Mouse (Mus musculus): Measurements from ENCODE around the gene Fto. TPM values are rescaled to one million over a fixed set of nuclear protein-coding genes. Genes with fewer than 3 reads are reported as not detected.

The Fto gene
- total RNA-seq, 2 experiments from 2014 or later = 69.8 to 77.5 TPM

DNA sequence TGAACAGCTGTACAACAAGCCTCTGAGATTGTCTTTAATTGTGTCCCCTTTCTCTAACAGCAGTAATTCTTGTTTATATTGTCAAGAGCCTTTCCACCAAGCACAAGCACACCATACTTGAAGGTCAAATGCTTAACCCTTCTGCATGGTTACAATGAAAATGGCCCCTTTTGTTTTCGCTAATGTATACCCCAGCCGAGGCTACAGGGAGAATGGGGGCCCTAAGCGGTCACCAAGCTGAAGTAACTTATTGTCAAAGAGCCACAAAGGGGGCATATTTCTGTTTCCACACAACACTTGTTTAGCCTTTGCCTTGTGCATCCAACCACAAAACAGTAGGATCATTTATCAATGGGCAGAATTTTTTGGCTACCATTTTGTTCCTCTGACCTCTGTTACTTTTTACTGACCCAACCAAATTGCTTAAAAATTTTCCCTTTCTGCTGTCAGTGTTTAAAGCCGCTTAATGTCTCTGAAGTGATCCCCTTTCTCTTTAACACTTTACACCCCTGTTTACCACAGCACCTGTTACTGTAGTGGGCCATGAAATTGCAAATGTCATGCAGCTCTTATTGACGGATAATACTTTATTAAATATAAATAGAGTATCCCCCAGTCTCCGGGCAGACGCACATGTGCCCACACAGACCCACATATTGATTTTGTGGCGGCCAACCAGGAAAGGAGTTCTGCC lies 196.0 kb downstream of the Fto start:
- DNase-seq = no peak
- intact Hi-C loops (cut with DNase I) = no loop called here

DNA sequence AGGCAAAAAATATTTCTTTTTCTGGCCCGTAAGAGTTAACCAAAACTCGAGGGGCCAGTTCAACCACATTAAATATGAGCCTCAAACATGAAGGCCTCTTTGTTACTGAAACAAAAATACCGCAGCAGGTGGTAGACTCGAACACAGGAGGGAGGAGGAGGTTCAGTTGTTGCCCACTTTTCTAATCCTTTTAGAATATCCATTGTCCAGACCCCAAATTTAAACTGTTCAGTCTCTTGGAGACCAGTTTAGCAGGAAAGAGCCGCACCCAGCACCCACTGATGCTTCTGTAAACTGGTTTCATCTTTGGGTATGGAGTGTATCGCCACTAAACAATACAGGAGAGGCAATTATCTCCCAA lies 196.6 kb downstream of the Fto start:
- intact Hi-C loops (cut with DNase I) = no loop called here
- no peak for DNase-seq

DNA sequence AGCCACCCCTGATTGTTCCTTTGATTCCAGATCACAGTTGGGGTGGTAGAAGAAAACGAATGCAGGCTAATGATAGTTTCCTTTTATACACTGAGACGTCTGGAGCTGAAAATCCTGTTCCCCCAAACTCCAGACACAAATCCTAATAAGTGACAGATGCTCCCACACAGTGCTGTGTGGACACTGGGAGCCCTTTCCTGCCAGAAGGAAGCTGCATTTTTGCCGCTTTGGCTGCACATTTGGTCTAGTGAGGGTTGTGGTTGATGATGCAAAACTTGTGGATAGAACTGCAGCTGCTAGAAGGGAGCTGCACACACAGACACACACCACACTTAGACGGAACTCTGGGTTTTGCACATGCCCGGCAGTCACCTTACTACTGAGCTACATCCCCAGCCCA lies 197.4 kb downstream of the Fto start:
- DNase-seq = no peak
- intact Hi-C loops (cut with DNase I) = no loop called here

DNA sequence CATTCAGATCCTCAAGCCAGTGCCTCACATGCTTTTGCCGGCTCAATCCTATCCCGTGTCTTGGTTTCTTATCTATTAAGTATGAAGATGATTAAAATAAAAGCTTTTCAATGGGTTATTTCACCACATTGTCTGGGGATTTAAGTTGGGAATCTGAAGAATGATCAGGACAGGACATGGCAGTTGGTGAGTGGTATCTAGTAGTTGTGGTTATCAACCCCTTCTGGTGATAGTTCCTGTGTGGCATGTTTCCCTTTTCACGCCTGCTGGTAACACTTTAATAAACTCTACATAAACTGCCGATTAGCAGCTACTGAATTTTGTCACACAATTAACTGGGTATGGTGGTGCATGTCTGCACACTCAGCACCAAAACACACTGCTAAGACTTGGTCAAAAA lies 198.6 kb downstream of the Fto start:
- intact Hi-C loops (cut with DNase I) = no loop called here
- DNase-seq = no peak

DNA sequence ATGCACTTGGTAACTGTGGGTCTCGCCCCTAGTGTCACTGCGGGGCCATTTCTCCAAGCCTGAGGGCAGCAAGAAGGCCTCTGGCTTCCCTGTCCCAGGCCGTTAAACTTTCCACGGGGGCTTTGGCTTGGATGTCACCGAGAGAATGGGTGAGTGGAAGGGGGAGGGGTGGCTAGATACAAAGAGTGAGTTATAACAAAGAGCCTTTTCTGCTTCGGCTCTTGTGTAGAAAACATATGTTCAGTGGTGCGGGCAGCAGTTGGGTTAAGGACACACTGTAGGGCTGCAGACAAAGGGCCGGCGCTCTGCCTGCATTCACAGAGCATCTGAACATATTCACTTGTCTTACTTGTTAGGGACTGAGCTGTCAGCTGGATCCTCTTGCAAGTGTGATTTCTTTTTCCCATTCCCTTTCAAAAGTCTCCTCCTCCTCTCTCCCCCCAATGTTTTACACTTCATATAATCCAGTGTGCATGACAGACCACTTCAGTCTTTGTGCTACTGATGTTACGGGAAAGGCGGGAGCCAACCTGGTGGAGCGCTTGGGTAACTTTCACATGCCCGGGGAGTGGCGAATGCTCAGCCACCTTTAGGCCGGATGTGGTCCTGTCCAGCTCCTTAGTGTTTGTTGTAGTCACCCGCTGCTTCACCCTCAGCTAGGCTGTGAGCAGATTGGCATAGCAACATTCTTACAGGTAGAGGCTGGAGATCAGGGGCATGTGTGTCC lies 201.6 kb downstream of the Fto start:
- intact Hi-C loops (cut with DNase I) = no loop called here
- no peak for DNase-seq

DNA sequence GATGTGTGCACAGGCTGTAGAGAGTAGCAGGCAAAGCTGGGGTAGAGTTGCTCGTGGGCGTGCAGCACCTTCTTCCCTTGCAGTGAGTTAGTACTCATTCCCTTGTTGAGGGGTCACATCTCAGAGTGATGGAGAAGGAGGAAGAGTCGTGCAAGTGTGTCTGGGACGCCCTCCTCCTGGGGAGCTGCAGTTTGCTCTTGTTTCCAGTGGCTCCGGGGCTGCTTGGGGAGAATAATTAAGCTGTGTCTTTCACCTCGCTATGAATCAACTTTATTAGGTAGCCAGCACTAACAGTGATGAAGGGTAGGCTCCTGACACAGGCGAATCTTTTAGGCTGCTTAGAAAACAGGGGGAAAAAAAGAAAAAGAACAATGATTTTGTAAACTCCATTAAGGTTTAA lies 203.1 kb downstream of the Fto start:
- intact Hi-C loops (cut with DNase I) = no loop called here
- DNase-seq = no peak

DNA sequence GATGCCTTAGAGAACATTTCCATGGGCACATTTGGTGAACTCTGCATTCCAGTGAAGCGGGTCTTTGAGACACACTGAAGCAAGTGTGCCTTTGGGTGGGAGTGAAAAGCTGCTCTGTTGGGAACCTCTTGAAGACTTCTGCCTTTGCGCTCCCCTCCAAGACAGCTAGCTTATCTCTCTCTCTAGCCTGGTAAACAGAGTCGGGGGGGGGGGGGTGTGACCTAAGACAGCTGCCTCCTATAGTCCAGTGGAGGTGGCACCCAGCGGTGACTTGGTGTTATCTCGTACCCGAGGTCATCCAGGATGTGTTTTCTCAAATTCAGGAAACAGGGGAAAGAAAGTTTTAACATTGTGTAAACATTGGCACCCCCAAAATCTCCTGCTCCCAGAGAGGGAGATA lies 204.8 kb downstream of the Fto start:
- DNase-seq = no peak
- intact Hi-C loops (cut with DNase I) = no loop called here

DNA sequence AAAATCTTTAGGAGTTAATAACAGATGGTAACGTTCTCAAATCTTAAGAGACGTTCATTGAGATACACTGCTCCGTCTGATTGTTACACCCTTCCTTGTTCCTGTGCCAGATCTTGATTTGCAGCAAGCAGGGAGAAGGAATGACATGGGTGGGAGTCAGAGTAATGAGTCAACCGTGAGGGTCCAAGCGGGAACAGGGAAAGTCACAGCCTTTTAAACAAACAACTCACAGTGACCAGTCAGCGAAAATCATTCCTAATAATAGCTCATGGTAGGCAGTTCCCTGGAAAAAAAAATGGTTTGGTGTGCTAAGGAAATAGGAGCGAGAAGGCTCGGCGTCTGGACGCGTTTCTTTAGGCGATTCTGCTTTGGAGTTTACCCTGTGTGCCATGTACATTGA lies 208.9 kb downstream of the Fto start:
- intact Hi-C loops (cut with DNase I) = no loop called here
- no peak for DNase-seq

DNA sequence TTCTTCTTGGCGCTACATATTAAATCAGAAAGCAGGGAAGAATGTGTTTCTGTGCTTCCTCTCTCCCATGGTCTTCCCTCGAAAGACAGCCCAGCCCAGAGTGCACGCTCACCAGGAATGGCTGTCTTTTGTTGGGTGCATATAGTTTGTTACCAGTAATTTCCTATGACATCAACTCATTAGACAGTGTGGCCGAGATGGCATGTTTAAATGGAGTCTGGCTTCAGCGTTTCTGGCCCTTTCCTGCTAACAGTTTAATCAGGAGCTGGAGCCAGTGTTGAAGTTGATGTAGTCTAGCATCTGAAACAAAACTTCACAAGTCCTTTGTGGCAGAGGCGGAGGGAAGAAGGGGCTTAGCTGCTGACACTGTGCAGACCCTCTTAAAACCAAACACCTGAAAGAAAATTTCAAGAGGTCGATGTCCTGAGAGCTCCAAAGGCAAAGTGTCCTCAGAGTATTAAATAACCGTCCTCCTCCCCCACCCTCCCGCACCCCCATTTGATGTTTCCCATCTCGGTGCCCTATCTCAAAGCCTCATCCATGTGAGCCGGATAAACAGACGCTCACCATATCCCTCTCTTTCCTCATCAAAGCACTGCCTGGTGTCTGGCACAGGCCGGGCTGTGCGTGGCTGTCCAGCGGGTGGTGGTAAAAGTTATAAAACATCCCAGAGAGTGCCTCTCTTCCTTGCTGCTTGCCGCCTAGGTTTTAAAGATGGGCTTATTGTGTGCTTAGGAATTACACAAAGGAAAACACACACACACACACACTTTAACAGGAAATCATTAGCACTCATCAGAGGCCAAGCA lies 210.9 kb downstream of the Fto start:
- no peak for DNase-seq
- intact Hi-C loops (cut with DNase I) = no loop called here

DNA sequence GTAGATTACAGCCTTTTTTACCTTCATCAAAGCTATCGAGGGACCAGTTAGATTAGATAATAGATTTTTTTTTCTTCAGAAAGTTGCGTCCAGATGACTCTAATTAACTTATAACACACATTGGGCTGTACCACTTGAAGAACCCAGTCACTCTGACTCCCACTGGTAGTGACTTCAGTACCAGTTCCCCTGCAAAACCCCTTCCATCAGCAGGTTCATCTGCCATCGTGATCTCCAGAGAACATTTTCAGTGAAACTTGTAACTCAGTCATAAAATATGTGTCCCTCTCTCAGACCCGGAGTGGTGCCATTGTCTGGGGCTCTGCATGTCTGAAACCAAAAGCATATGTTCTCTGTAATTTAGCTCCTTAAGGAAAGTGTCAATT lies 211.5 kb downstream of the Fto start:
- intact Hi-C loops (cut with DNase I) = no loop called here
- no peak for DNase-seq

DNA sequence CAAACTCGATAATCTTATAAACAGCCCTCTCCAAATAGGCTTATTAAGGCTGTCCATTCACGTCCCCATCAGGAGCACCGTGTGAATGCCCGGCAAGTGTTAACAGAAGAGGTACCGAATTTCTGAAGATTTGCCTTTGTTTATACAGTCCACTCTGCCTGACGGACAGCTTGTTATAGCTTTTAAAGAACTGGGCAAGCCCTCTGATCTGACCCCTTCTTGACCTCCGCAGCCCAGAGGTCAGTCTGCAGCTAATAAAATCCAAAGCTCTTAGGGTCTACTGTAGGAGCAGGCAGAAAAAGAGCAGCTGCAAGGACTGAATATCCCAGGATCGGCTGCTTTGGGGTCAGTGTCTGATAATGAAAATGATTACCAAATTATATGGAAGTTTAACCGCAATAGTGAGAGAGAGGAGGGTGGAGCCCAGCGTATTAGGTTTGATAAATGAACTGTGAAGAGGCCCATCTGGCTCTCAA lies 212.1 kb downstream of the Fto start:
- intact Hi-C loops (cut with DNase I) = no loop called here
- DNase-seq = no peak

DNA sequence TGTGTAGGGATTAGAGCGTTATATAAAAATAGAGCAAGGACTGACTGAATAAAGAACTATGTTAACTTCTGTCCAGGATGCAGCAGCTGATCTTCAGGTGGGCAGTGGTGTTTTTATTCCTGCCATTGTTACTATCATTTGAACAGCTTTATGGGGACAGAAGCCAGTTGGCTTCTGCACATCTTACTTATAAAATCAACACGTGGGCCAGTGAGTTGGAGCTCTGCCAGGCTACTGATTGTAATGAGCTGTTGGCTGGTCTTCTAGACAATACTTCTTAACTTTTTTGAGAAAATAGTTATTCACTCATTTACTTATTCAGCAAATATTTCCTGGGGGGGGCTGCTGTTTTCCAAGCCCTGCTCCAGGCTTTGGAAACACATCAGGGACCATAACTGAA lies 215.6 kb downstream of the Fto start:
- DNase-seq = no peak
- intact Hi-C loops (cut with DNase I) = no loop called here

DNA sequence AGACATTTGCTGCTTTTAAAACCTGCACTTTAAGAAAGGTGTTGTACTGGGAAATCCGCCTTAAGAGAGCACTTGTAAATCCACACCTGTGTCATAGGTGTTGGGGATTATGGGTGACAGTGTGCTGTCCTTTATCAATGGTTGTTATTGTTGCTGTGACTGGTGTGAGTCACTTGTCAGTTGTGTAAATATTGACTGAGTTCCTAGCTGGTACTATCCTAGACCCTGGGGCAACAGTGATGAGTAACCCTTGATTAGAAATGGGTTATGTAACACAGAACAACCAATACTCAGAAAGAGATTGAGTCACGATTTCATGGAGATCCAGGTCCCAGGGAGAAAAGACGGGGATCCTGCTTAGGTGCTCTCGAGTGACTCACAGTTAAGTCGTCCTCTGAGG lies 216.4 kb downstream of the Fto start:
- DNase-seq = no peak

DNA sequence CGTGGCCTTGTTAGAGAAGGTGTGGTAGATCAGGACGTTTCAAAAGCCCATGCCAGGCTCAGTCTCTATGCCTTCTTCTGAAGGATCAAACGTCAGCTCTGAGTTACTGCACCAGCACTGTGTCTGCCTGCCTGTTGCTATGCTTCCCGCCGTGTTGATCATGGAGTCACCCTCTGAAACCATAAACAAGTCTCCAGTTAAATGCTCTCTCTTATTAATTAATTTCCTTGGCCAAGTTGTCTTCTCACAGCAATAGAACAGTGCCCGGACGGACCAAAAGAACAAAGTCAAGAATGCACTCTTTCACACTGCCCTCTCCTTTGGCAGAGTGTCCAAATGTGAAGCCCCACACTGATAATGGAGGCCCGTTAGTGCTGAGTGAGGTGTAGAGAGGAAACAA lies 217.3 kb downstream of the Fto start:
- no peak for DNase-seq
- intact Hi-C loops (cut with DNase I) = loop anchor here (5.0 to 10.0 kb wide), 4 partner anchors 267 to 827 kb away; partner anchors contain the start of gene Irx5

More for the DNA sequence above, 216.4 kb downstream of the Fto start:
- intact Hi-C loops (cut with DNase I) = loop anchor here (5.0 to 10.0 kb wide), 4 partner anchors 268 to 828 kb away; partner anchors contain the start of gene Irx5

DNA sequence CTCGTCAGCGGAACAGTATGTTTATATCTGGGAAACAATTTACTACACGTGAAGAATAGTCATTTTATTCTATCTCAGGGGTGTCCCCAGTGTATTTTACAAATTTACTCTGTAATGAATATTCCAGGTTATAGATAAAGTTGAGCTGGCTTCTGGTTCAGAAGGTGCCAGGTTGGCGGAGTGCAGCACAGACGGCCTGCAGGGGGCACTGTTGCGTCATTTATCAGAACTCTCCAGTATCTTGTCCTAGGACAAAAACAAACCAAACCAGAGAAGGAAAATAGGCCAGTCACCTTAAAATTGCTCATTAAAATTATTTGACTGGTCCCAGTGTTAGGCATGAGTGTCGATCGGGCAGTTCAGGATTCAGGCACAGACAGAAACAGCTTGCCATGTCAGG lies 218.6 kb downstream of the Fto start:
- peak; percentile 80 to 81 for DNase-seq
- intact Hi-C loops (cut with DNase I) = loop anchor here (5.0 to 10.0 kb wide), 4 partner anchors 265 to 825 kb away; partner anchors contain the start of gene Irx5

DNA sequence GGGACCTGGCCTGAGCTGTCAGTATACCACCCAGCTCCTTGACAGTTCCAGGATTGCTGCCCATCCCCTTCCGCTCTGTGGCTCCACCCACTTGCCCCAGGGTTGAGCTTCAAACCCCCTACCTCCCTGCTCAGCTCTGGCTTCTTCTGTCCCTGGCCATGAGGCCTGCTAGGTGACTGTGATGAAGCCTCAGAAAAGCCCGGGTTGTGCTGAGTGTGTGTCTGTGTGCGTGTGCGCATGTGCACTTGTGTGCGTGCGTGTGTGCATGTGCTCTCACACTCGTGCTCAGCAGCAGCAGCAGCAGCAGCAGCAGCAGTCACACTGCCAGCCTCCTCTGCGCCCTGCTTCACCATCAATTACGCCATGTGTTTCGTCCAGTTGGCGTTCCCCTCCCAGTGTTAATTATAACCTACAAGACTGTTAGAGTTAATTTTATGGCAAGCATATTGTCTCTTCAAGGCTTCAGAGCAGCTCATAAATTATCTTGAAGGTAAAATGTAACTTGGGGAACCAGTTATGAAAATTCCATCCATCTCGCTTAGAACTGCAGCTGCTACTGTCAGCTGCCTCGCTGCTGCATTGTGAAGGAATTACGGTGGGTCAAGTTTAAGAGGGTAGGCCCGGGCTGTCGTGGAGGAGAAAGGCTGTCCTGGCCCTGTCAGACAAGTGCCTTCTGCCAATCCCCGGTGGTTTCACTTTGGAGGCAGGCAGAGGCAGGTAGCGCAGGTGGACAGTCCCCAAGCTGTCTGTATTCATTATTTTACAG lies 219.5 kb downstream of the Fto start:
- DNase-seq = no peak
- intact Hi-C loops (cut with DNase I) = loop anchor here (5.0 to 10.0 kb wide), 4 partner anchors 264 to 824 kb away; partner anchors contain the start of gene Irx5

DNA sequence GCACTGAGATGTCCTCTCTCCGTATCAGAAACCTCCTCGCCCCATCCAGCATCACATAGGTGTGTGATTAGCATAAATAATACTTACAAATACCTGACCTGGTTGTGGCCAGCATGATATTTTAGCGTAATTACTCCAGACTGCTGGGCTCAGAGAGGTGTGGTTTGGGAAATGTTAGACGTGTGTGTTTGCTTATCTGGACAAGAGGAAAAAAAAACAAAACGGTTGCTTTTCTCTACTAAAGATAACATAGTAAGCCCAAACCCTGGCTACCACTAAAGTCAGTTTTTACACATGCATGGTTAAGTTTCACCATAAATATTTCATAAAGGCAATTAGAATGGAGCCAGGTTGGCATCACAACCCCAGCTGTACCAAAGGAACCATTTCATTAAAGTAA lies 221.4 kb downstream of the Fto start:
- intact Hi-C loops (cut with DNase I) = loop anchor here (5.0 to 10.0 kb wide), 4 partner anchors 263 to 823 kb away; partner anchors contain the start of gene Irx5
- no peak for DNase-seq

DNA sequence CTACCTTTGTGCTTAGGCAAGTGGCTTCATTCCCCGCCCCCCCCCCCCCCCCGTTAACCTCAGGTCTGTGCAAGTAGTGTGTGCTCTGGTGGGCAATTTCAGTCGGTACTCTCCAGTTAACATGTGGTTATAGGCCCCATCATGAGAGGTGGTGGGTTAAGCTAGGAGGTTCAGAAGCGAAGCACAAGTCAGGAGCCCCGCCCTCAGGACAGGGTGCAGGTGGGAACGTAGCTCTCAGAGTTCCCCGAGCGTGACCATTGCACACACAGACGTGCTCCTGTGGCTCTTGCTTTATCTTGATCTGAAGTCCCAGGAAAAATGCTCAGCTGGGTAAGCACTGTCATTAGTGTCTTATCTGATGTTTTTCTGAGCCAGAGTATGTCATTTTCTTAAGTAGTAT lies 224.8 kb downstream of the Fto start:
- intact Hi-C loops (cut with DNase I) = loop anchor here (10.0 kb wide), 2 partner anchors 357 to 477 kb away; no protein-coding TSS in a partner anchor
- DNase-seq = no peak

DNA sequence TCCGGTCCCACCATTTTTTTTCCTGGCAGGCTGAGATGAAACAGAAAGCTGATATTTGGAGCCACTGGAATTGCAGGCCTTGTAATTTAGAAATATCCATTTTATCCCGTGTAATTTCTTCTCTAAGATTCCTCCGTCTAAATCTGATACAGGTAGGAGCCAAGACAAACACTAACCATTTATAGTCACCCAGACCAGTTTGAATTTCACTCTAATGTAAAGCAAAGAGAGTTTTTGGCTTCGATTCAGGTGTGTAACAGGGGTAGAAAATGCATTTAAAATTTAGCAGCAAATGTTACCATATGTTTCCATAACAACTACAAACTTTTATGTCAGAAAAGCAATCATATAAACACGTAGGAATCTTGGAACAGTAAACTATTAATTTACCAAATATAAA lies 225.6 kb downstream of the Fto start:
- DNase-seq = no peak
- intact Hi-C loops (cut with DNase I) = loop anchor here (10.0 kb wide), 2 partner anchors 356 to 476 kb away; no protein-coding TSS in a partner anchor

DNA sequence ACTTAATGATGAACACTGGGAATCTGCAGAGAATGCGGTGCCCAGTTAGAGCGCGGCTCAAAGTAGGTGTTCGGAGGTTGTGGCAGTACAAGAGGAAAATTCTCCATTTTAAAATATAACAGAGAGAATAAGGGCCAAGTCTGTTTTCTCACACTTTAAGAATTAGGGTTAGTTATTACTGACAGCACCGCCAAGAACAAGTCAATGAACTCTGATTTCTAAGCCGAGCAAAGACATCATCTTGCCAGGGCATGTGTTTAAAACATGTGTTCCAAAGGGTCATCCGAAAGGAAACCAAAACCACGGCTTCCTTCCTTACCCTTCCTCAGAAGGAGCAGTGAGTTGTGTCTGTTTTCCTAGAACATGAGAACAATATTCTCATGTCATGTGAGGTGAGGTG lies 226.3 kb downstream of the Fto start:
- intact Hi-C loops (cut with DNase I) = loop anchor here (10.0 kb wide), 2 partner anchors 355 to 475 kb away; no protein-coding TSS in a partner anchor
- no peak for DNase-seq

Measured in gastrocnemius, postnatal 36 days (tissue).